Mouse (Mus musculus) forebrain, embryonic 14.5 days (tissue): ENCODE measurements at regions not wholly inside any gene's neighbourhood (a gene's known extent, or its start where the extent isn't known, plus 50 kb on each side); places are given as distances from the start of the nearest gene placed in this dataset.

Experiments used
- ATAC-seq: fragments of 200-750 bp; cut with Nextera tagmentation; 2 replicates; pipeline ENCODE4 v1.8.0; 2017; ENCODE audit warnings: mild to moderate bottlenecking, moderate library complexity
- DNase-seq: peaks from one replicate; pipeline ENCODE4 v3.0.0-alpha.2; 2015; ENCODE audit warnings: low spot score
- H3K27ac ChIP-seq: fragments of 300-500 bp; sonication (generic); 2 replicates; pipeline ENCODE4 v1.5.1; 2014; ENCODE audit warnings: low read depth, mild to moderate bottlenecking, control low read depth, low read length, moderate library complexity
- H3K27me3 ChIP-seq: fragments of 300-500 bp; sonication (generic); replicated peaks from 2 replicates; pipeline ENCODE4 v1.6.1; 2014; ENCODE audit warnings: low read length, control low read depth, mixed read lengths; ENCODE audit not compliant: control insufficient read depth, insufficient read depth
- H3K36me3 ChIP-seq: fragments of 300-500 bp; sonication (generic); 2 replicates; pipeline ENCODE4 v1.6.1; 2014; ENCODE audit warnings: low read length, control low read depth; ENCODE audit not compliant: control insufficient read depth, insufficient read depth
- H3K4me1 ChIP-seq: fragments of 300-500 bp; sonication (generic); 2 replicates; pipeline ENCODE4 v1.6.1; 2014; ENCODE audit warnings: antibody characterized with exemption, low read length, control low read depth; ENCODE audit not compliant: control insufficient read depth, insufficient read depth
- H3K4me2 ChIP-seq: fragments of 300-500 bp; sonication (generic); 2 replicates; pipeline ENCODE4 v1.6.1; 2014; ENCODE audit warnings: mild to moderate bottlenecking, control low read depth, low read length
- H3K4me3 ChIP-seq: fragments of 300-500 bp; sonication (generic); 2 replicates; pipeline ENCODE4 v1.5.1; 2014; ENCODE audit warnings: low read depth, low read length, control low read depth
- H3K9ac ChIP-seq: fragments of 300-500 bp; sonication (generic); 2 replicates; pipeline ENCODE4 v1.6.1; 2014; ENCODE audit warnings: mild to moderate bottlenecking, low read length, control low read depth, moderate library complexity
- H3K9me3 ChIP-seq: fragments of 300-500 bp; sonication (generic); replicated peaks from 2 replicates; pipeline ENCODE4 v1.6.1; 2016; ENCODE audit warnings: low read length, control low read depth, mixed read lengths; ENCODE audit not compliant: control insufficient read depth
- WGBS: fragments of 180-500 bp; shearing (Covaris S2); extraction: QIAGEN DNeasy Blood & Tissue Kit; methylation state at CpG from one replicate; pipeline ENCODE4 v1.1.7; 2014; 5-methylcytosine and 5-hydroxymethylcytosine counted together

DNA sequence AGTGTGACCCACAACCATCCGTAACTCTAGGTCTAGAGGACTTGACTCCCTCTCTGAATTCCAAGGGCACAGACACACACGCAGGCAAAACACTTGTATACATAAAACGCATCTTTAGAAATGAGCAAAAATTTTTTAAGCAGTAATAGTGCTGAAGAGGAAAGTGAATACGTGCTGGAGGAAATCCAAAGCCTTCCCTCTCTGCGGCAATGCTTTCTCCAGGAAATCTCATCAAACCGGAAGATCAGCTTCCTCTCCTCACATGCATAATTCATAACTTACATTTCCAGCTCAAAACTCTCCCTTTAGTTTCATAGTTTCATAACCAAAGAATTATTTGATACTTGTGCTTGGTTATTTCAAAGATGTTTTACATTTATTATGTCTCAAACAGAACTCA, 209.3 kb upstream of the Cited2 start:
- no peaks in the 10 kb centered on the region for H3K4me1 ChIP-seq
- no peak for DNase-seq
- no peaks in the 10 kb centered on the region for H3K27me3 ChIP-seq
- no peaks in the 10 kb centered on the region for H3K36me3 ChIP-seq
- H3K27ac ChIP-seq, result no peak overlapping the region
- H3K9ac ChIP-seq, result no peak overlapping the region
- H3K4me3 ChIP-seq, result no peak overlapping the region
- ATAC-seq, result no peak
- H3K4me2 ChIP-seq, result no peak overlapping the region
- H3K9me3 ChIP-seq, result no peaks in the 10 kb centered on the region
- 91% methylated on average over 6 of the region's 6 CpGs for WGBS

DNA sequence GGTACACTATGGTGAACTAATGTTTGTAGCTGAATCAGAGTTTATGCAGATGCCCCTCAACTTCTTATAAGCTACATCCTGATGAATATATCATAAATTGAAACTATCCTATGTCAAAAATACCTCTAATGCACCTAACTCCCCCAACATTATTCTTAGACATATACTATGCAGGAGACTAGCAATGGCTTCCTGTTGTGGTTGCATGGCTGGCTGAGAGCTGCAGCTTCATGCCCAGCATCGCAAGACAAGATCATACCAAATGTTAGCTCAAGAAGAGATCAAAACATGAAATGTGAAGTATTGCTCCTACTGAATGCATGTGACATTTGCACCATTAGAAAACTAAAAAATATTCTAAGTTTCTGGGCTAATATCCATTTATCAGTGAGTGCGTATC, 206.9 kb upstream of the Cited2 start:
- no peaks in the 10 kb centered on the region for H3K36me3 ChIP-seq

DNA sequence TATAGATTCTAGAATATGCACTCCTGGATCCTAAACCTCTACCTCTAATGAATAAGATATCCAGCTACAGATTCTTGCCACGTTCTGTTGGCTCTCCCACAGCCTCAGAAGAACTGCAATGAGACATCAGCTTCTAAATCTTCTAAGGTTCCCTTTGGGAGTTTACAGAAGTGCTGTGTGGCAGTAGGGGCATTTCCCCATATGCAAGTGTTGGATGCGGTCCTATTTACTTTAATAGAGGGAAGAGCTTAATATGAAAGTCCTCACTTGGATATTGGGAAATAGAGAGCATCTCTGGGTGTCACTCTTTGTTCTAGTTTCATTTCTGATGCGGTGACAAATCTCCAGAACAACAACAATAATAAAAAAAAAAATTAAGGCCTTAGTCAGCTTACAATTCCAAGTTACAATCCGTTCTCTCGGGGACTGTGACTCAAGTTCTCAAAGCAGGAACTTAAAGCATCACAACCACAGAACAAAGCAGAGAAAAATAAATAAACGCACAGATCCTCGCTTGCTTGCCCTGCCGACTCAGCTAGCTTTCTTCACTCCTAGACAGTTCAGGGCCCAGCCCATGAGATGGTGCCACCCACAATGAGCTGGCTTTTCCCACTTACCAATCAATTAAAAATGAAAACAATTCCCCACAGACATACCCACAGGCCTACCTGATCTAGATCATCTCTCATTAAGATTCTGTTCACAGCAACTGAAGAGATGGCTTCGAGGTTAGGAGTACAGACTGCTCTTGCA, 204.4 kb upstream of the Cited2 start:
- Histone ChIP-seq H3K4me1 (no peaks in the 10 kb centered on the region), H3K4me2 (no peak overlapping the region), H3K36me3 (no peaks in the 10 kb centered on the region), H3K9me3 (no peaks in the 10 kb centered on the region), H3K27ac (no peak overlapping the region), H3K9ac (no peak overlapping the region), H3K27me3 (no peaks in the 10 kb centered on the region), H3K4me3 (no peak overlapping the region)
- no peak for DNase-seq
- WGBS, result 85% methylated on average over 9 of the region's 9 CpGs
- ATAC-seq, result no peak

More for the DNA sequence above, 206.9 kb upstream of the Cited2 start:
- no peak overlapping the region for H3K4me2 ChIP-seq
- no peak for DNase-seq
- H3K4me1 ChIP-seq, result no peaks in the 10 kb centered on the region
- no peak for ATAC-seq
- no peak overlapping the region for H3K27ac ChIP-seq
- H3K27me3 ChIP-seq, result no peaks in the 10 kb centered on the region
- no peak overlapping the region for H3K4me3 ChIP-seq
- 96% methylated on average over 2 of the region's 2 CpGs for WGBS
- no peak overlapping the region for H3K9ac ChIP-seq
- no peaks in the 10 kb centered on the region for H3K9me3 ChIP-seq

DNA sequence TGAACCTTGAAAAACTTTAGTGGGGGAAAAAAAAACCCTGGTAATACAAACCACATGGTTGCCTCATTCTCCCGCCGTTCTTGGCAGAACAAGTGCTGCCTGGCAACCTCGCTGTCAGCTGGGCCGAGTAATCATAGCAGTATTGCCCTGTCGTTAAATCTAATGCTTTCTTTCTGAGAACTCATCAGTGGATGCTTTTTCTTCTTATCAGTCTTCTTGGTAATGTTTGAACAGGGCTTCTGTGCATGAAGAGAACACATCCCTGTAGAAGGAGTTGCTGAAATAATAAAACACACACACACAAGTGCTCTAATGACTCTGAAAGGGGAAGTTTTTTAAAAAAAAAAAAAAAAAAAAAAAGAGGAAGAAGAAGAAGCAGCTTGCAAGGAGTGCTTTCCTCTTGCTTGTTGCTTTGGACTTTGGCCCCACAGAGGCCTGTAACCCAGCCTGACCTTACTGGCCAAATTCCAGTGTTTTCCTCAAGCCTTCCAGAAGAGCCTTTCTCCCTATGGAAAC, 200.9 kb upstream of the Cited2 start:
- no peak overlapping the region for H3K27ac ChIP-seq
- H3K27me3 ChIP-seq, result no peaks in the 10 kb centered on the region
- no peaks in the 10 kb centered on the region for H3K9me3 ChIP-seq
- H3K9ac ChIP-seq, result no peak overlapping the region
- no peak overlapping the region for H3K4me2 ChIP-seq
- no peaks in the 10 kb centered on the region for H3K4me1 ChIP-seq
- H3K4me3 ChIP-seq, result no peak overlapping the region
- no peak for ATAC-seq
- WGBS, result 42% methylated on average over 5 of the region's 5 CpGs
- DNase-seq, result peak; percentile 21
- H3K36me3 ChIP-seq, result no peaks in the 10 kb centered on the region

DNA sequence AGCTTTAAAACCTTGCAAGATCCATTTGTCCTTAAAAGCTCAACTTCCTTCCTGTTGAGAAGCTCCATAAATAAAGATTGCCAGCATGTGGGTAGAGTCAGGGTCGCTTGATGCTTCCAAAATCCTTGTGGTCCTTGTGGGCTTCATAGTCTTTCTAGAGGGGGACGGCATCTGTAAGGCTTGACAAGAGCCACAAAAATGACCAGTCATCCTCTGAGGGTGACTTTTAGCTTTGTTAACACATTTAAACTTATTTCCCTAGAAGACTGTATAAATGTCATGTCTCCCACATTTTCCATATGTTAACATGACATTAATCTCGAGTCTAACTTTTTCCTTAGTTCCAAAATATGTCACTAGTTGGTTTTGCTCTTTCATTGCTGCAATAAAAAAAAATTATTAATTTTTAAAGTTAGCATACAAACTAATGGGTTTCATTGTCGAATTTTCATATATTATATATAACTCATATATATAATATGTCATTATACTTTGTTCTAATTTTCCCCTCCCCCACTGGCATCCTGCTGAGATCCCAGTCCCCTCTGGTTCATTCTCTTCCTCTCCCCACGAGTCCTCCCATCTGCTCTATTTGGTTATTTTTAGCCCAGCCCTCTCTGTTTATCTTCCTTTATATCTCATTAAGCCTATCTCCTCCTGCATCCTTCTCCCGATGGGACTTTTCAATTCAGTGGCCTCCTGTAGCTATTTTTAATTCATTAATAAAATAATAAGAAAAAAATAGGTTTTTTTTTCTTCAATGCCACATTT, 199.3 kb upstream of the Cited2 start:
- Histone ChIP-seq H3K4me3 (no peak overlapping the region), H3K9me3 (no peaks in the 10 kb centered on the region), H3K27me3 (no peaks in the 10 kb centered on the region), H3K4me1 (no peaks in the 10 kb centered on the region), H3K9ac (no peak overlapping the region), H3K4me2 (no peak overlapping the region), H3K36me3 (no peaks in the 10 kb centered on the region), H3K27ac (no peak overlapping the region)
- ATAC-seq (no peak), DNase-seq (no peak)
- WGBS, result 79% methylated on average over 6 of the region's 6 CpGs

DNA sequence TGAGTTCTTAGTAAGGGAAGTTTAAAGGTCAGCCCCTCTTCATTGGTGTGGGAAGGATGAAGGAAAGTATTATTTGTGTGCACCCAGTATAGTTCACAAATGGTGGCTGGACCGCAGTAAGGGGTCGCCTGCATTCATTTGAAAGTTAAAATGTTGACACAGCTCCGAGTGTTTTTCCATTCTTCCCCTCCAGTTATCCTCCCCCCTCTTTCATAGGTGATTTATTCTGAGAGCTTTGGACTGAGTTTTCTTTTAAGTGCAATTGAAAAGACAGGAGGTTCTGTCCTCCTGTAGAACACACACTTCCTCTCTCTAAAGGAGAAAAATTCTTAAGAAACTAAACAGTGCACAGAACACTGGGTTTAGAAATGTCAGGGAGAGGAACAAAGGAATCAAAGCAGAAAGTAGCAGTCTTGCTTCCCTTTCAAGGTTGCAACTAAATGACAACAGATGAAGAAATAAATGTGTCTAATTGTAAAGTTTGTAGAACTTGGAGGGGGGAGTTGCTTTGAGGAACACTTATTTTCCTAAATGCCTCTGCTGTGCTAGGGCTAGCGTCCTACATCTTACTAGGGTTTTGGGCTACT, 195.8 kb upstream of the Cited2 start:
- H3K27me3 ChIP-seq, result no peaks in the 10 kb centered on the region
- DNase-seq (no peak), ATAC-seq (no peak)
- H3K4me3 ChIP-seq, result no peak overlapping the region
- 57% methylated on average over 4 of the region's 4 CpGs for WGBS
- H3K4me2 ChIP-seq, result no peak overlapping the region
- no peaks in the 10 kb centered on the region for H3K36me3 ChIP-seq
- no peak overlapping the region for H3K27ac ChIP-seq
- no peaks in the 10 kb centered on the region for H3K9me3 ChIP-seq
- no peaks in the 10 kb centered on the region for H3K4me1 ChIP-seq
- H3K9ac ChIP-seq, result no peak overlapping the region

DNA sequence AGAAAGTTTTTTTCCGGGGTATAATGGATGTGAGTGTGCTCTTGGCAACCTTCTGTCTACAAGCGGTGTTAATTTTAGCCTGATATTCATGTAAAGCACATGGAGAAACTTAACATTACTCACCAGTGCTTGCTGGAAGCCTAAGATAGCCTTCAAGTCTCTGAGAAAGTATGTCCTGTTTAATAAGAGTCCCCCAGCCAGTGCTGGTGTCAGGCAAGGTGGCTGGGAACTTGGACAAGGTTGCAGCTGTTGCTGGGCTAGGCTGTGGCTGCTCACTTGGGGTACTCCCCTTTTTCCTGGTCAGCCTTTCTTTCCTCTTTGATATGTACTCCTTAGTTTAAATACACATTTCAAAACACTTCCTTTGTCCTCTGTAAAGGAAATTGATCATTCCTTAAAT, 194.9 kb upstream of the Cited2 start:
- Histone ChIP-seq H3K4me2 (no peak overlapping the region), H3K9ac (no peak overlapping the region), H3K27me3 (no peaks in the 10 kb centered on the region), H3K9me3 (no peaks in the 10 kb centered on the region), H3K4me1 (no peaks in the 10 kb centered on the region), H3K4me3 (no peak overlapping the region), H3K27ac (no peak overlapping the region), H3K36me3 (no peaks in the 10 kb centered on the region)
- ATAC-seq (no peak), DNase-seq (no peak)
- WGBS, result 89% methylated on average over 2 of the region's 2 CpGs

DNA sequence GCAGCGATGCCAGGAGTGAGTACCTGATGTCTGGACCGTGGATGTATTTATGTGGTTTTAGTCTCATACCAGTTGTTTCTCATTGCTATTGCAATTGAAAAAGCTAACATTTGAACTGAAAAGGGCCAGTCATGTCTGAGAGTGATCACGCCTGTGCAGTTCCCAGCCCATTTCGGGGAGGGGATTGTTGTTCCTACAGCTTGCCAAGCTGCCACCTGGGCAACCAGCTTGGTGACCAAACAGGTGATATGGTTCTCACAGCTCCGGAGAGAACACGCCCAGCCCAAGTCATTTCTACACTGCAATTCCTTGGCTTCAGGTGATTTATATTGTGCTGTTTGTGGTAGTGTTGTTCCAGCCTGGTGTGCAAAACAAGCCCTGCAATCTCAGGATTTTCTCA, 194.2 kb upstream of the Cited2 start:
- Histone ChIP-seq H3K4me1 (no peaks in the 10 kb centered on the region), H3K27me3 (no peaks in the 10 kb centered on the region), H3K36me3 (no peaks in the 10 kb centered on the region), H3K4me3 (no peak overlapping the region), H3K9ac (no peak overlapping the region), H3K27ac (no peak overlapping the region), H3K9me3 (no peaks in the 10 kb centered on the region), H3K4me2 (no peak overlapping the region)
- DNase-seq, result no peak
- WGBS, result 82% methylated on average over 6 of the region's 6 CpGs
- no peak for ATAC-seq
